Mouse (Mus musculus): ENCODE measurements around the gene Ilkap. TPM values are rescaled to one million over a fixed set of nuclear protein-coding genes. Genes with fewer than 3 reads are reported as not detected.

The Ilkap gene
- polyA plus RNA-seq, 2 experiments: 140 to 142 TPM

DNA sequence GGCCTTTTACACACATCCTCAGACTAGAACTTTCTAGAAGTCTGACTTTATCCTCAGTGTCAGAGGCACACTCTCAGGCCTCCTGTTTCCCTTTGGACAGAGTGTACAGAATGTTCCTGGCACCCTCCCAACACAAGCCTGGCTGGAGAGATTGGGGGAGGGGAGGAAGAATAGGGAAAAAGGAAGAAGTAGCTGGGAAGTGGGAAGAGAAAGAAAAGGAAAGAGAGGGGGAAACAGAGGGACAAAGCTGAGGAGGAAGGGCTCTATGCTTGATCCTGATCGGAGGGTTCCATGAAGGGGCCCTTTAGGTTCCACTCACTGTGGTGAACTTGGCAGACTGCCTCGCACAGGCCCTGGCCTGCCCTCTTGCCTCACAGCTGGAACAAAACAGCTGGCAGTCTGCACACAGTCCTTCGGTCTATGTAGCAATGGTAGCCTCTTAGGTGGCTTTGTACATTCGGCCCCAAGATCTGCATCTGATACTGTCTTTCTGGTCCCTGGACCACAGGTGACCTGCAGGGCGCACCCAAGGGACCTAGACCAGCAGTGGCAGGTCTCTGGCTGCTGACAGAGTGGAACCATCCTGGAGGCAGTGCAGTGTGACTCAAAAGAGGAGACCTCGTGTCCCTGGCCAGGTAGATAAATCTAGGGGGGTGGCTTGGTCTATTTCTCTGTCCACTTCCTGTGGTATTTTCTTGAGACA, 37.9 kb upstream of the Ilkap start:
- DNase-seq (ENCODE audit: low spot score) (peak; percentile 76), ATAC-seq (ENCODE audit: low FRiP score, low read depth) (peak; percentile 77)
- no peak overlapping the region for H3K9ac ChIP-seq (ENCODE audit: low read depth, low read length, severe bottlenecking)
- no peak for TF ChIP-seq POLR2A (IDR thresholded peaks at IDR 0.05; ENCODE audit: borderline replicate concordance, extremely low read depth, insufficient read depth, insufficient read length)
- 49% methylated on average over 6 of the region's 6 CpGs for WGBS
- peaks cover 19% of the 10 kb centered on the region for H3K4me1 ChIP-seq (ENCODE audit: control insufficient read depth, insufficient read depth, low read length)
- H3K36me3 ChIP-seq (ENCODE audit: control insufficient read depth, insufficient read depth, low read length): peaks cover 10% of the 10 kb centered on the region; the same call in 1 of the 2 replicates
- H3K27ac ChIP-seq (replicated peaks; ENCODE audit: low read depth, low read length): peak overlapping the region; percentile 67
- no peaks in the 10 kb centered on the region for H3K27me3 ChIP-seq (ENCODE audit: control insufficient read depth, insufficient read depth, low read length)
- H3K4me3 ChIP-seq (replicated peaks; ENCODE audit: low read length): no peak overlapping the region
- H3K9me3 ChIP-seq (ENCODE audit: control insufficient read depth, low read length): no peaks in the 10 kb centered on the region
- H3K4me2 ChIP-seq (replicated peaks; ENCODE audit: low read depth, low read length, severe bottlenecking): no peak overlapping the region

DNA sequence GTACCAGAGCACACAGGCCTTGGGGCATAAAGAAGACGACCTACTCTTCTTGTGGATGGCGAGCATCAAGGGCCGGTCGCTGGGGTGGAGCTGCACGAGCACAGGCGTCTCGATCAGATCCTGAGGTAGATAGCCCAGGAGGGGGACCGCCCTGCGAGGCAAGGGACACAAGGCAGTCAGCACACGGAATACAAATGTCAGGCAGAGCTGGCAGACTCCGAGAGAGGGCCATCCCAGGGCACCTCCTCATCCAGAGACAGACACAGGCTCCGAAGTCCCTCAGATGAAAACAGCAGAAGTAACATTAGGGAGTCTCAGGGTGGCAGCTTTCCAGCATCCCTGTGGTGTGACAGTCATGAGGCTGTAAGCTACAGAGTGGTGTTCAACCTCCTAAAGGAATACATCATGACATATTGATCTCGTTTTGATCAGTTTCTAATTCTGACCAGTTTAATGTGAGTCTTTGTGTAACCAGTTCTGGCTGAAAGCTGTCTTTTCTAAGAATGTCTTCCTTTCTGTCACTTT, 37.1 kb upstream of the Ilkap start:
- H3K4me3 ChIP-seq (replicated peaks; ENCODE audit: low read length): no peak overlapping the region
- H3K27ac ChIP-seq (replicated peaks; ENCODE audit: low read depth, low read length): peak overlapping the region; percentile 67
- no peak overlapping the region for H3K9ac ChIP-seq (ENCODE audit: low read depth, low read length, severe bottlenecking)
- no peaks in the 10 kb centered on the region for H3K27me3 ChIP-seq (ENCODE audit: control insufficient read depth, insufficient read depth, low read length)
- H3K4me1 ChIP-seq (ENCODE audit: control insufficient read depth, insufficient read depth, low read length): peaks cover 19% of the 10 kb centered on the region
- no peaks in the 10 kb centered on the region for H3K9me3 ChIP-seq (ENCODE audit: control insufficient read depth, low read length)
- TF ChIP-seq POLR2A (IDR thresholded peaks at IDR 0.05; ENCODE audit: borderline replicate concordance, extremely low read depth, insufficient read depth, insufficient read length): no peak
- no peak for DNase-seq (ENCODE audit: low spot score)
- no peak overlapping the region for H3K4me2 ChIP-seq (replicated peaks; ENCODE audit: low read depth, low read length, severe bottlenecking)
- 84% methylated on average over 13 of the region's 13 CpGs for WGBS
- no peak for ATAC-seq (ENCODE audit: low FRiP score, low read depth)
- H3K36me3 ChIP-seq (ENCODE audit: control insufficient read depth, insufficient read depth, low read length): peaks cover 12% of the 10 kb centered on the region; the same call in 1 of the 2 replicates

DNA sequence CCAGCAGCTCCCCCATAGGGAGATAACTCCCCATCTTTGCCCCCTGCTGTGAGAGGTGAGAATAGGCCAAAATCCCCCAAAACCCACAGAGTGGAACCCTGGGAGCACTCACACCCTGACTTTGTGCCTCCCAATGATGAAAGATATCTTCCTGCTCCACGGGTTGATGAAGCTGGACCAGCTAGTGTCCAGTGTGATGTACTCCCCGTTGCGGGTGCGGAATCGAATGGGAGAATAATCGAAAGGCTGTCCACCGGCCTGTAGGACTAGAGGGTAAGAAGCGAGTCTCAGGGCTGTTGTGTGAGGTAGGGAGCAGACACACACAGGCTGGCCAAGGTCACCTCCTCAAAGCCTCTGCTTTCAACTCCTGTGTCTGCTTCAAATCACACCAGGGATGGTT, 36.3 kb upstream of the Ilkap start:
- DNase-seq (ENCODE audit: low spot score) (no peak), ATAC-seq (ENCODE audit: low FRiP score, low read depth) (no peak)
- no peak overlapping the region for H3K9ac ChIP-seq (ENCODE audit: low read depth, low read length, severe bottlenecking)
- no peak for TF ChIP-seq POLR2A (IDR thresholded peaks at IDR 0.05; ENCODE audit: borderline replicate concordance, extremely low read depth, insufficient read depth, insufficient read length)
- WGBS: 87% methylated on average over 8 of the region's 8 CpGs
- H3K4me2 ChIP-seq (replicated peaks; ENCODE audit: low read depth, low read length, severe bottlenecking): no peak overlapping the region
- H3K9me3 ChIP-seq (ENCODE audit: control insufficient read depth, low read length): no peaks in the 10 kb centered on the region
- peaks cover 18% of the 10 kb centered on the region; the same call in 1 of the 2 replicates for H3K36me3 ChIP-seq (ENCODE audit: control insufficient read depth, insufficient read depth, low read length)
- H3K27ac ChIP-seq (replicated peaks; ENCODE audit: low read depth, low read length): no peak overlapping the region
- no peak overlapping the region for H3K4me3 ChIP-seq (replicated peaks; ENCODE audit: low read length)
- peaks cover 19% of the 10 kb centered on the region for H3K4me1 ChIP-seq (ENCODE audit: control insufficient read depth, insufficient read depth, low read length)
- no peaks in the 10 kb centered on the region for H3K27me3 ChIP-seq (ENCODE audit: control insufficient read depth, insufficient read depth, low read length)

DNA sequence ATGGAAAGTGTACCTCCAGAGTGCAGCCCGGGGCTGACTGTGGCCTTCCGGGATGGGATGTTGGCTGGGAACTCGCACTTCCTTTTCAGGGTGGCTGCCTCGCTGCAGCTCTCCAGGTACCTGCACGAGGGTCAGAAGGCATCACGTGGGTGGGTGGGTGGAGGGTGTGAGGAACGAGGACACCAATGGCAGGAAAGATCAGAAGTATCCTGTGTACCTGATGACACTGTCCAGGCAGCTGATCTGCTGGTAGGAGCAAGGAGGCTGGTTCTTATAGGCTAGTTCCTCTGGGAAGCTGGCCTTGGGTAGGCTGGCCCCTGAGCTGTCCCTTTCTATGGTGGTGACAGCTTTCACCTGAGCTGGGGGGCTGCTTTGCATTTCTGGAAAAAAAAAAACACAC, 32.1 kb upstream of the Ilkap start:
- H3K4me3 ChIP-seq (replicated peaks; ENCODE audit: low read length): no peak overlapping the region
- H3K36me3 ChIP-seq (ENCODE audit: control insufficient read depth, insufficient read depth, low read length): peaks cover 24% of the 10 kb centered on the region
- no peaks in the 10 kb centered on the region for H3K9me3 ChIP-seq (ENCODE audit: control insufficient read depth, low read length)
- TF ChIP-seq POLR2A (IDR thresholded peaks at IDR 0.05; ENCODE audit: borderline replicate concordance, extremely low read depth, insufficient read depth, insufficient read length): no peak
- no peak overlapping the region for H3K27ac ChIP-seq (replicated peaks; ENCODE audit: low read depth, low read length)
- no peak overlapping the region for H3K9ac ChIP-seq (ENCODE audit: low read depth, low read length, severe bottlenecking)
- DNase-seq (ENCODE audit: low spot score) (no peak), ATAC-seq (ENCODE audit: low FRiP score, low read depth) (no peak)
- no peaks in the 10 kb centered on the region for H3K27me3 ChIP-seq (ENCODE audit: control insufficient read depth, insufficient read depth, low read length)
- H3K4me1 ChIP-seq (ENCODE audit: control insufficient read depth, insufficient read depth, low read length): peaks cover 5% of the 10 kb centered on the region
- H3K4me2 ChIP-seq (replicated peaks; ENCODE audit: low read depth, low read length, severe bottlenecking): no peak overlapping the region
- 76% methylated on average over 7 of the region's 7 CpGs for WGBS

DNA sequence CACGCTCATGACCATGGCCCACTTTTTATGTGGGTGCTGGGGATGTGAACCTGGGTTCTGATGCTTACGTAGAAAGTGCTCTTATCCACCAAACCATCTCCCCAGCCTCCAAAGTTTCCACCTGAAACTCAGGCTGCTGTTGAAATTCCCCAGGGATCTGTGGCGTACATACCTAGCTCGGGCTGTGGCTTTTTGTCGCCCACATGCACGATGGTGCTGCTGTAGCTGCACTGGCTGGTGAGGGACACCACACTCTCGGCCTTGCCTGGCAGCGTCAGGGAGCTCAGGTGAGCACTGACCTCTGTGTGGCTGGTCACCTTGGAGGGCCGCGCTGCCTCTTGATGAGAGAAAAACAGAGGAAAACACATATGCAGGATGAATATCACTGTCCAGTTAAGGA, 30.6 kb upstream of the Ilkap start:
- peaks cover 24% of the 10 kb centered on the region for H3K36me3 ChIP-seq (ENCODE audit: control insufficient read depth, insufficient read depth, low read length)
- ATAC-seq (ENCODE audit: low FRiP score, low read depth) (no peak), DNase-seq (ENCODE audit: low spot score) (no peak)
- WGBS: 88% methylated on average over 10 of the region's 10 CpGs
- H3K27ac ChIP-seq (replicated peaks; ENCODE audit: low read depth, low read length): no peak overlapping the region
- no peaks in the 10 kb centered on the region for H3K9me3 ChIP-seq (ENCODE audit: control insufficient read depth, low read length)
- no peak overlapping the region for H3K9ac ChIP-seq (ENCODE audit: low read depth, low read length, severe bottlenecking)
- H3K27me3 ChIP-seq (ENCODE audit: control insufficient read depth, insufficient read depth, low read length): no peaks in the 10 kb centered on the region
- no peak overlapping the region for H3K4me2 ChIP-seq (replicated peaks; ENCODE audit: low read depth, low read length, severe bottlenecking)
- TF ChIP-seq POLR2A (IDR thresholded peaks at IDR 0.05; ENCODE audit: borderline replicate concordance, extremely low read depth, insufficient read depth, insufficient read length): no peak
- 0 out of 2 replicates have a peak, but pooled peaks cover under 1% of the 10 kb centered on the region for H3K4me1 ChIP-seq (ENCODE audit: control insufficient read depth, insufficient read depth, low read length)
- H3K4me3 ChIP-seq (replicated peaks; ENCODE audit: low read length): no peak overlapping the region
